Mouse (Mus musculus): Measurements from ENCODE around the gene Odam. TPM values are rescaled to one million over a fixed set of nuclear protein-coding genes. Genes with fewer than 3 reads are reported as not detected.

Gene Odam
- polyA plus RNA-seq (2015; fragmentation: Nextera tagmentation; extraction: Ambion mirVana), result not detected in 2 replicates

- Histone ChIP-seq H3K9me3 (no peaks in the 10 kb centered on the region), H3K27me3 (no peaks in the 10 kb centered on the region), H3K9ac (no peak within 1 kb of the TSS), H3K27ac (no peak within 1 kb of the TSS), H3K4me1 (replicated peaks) (no peaks in the 10 kb centered on the region), H3K36me3 (no peaks in the 10 kb centered on the region), H3K4me3 (no peak within 1 kb of the TSS), H3K4me2 (no peak within 1 kb of the TSS)
- 82% methylated on average over 1 of the region's 1 CpGs for WGBS
- ATAC-seq (ENCODE audit: low FRiP score), result no peak
Measured at GRCm38 (mm10) chr5:87884729-87885128, at the start of gene Odam. Odam (plus strand) TSS chr5:87885029.

DNA sequence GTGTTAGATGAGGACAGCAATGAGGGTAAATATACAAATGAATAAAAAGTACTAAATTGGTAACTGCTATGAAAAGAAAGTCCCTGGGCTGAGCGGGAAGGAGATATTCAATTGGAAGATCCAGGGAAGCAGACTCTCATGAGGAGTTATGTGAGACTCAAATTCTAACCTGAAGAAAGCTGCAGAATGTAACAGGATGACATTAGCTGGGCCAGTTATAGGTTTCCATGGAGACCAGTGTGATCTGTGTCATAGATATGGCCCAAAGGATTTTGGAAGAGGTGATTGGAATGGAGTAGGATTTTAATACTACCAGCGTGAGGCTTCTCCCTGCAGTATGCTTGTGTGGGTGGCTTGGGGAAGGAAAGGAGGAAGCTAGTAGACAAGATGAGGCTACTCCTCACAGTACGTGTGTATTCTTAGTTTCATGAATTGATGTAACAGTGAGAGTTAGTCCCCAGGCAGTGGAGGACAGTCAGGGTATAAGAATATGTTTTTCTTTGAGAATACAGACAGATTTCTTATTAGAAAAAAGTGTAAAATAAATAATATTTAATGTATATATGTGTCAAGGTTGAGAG, 29.6 kb upstream of the Odam start:
- H3K27ac ChIP-seq, result no peak overlapping the region
- H3K36me3 ChIP-seq, result no peaks in the 10 kb centered on the region
- H3K27me3 ChIP-seq, result no peaks in the 10 kb centered on the region
- ATAC-seq (ENCODE audit: low FRiP score), result no peak
- no peaks in the 10 kb centered on the region for H3K4me1 ChIP-seq (replicated peaks)
- WGBS, result 79% methylated on average over 3 of the region's 3 CpGs
- no peak overlapping the region for H3K4me2 ChIP-seq
- no peaks in the 10 kb centered on the region for H3K9me3 ChIP-seq
- H3K4me3 ChIP-seq, result no peak overlapping the region
- H3K9ac ChIP-seq, result no peak overlapping the region

- Histone ChIP-seq H3K9ac (no peak overlapping the region), H3K4me1 (replicated peaks) (no peaks in the 10 kb centered on the region), H3K9me3 (no peaks in the 10 kb centered on the region), H3K36me3 (no peaks in the 10 kb centered on the region), H3K4me2 (no peak overlapping the region), H3K4me3 (no peak overlapping the region), H3K27me3 (no peaks in the 10 kb centered on the region), H3K27ac (no peak overlapping the region)
- no peak for ATAC-seq (ENCODE audit: low FRiP score)
- WGBS, result 53% methylated on average over 2 of the region's 2 CpGs
Measured at GRCm38 (mm10) chr5:87870084-87870483, 14.7 kb upstream of the Odam start.

DNA sequence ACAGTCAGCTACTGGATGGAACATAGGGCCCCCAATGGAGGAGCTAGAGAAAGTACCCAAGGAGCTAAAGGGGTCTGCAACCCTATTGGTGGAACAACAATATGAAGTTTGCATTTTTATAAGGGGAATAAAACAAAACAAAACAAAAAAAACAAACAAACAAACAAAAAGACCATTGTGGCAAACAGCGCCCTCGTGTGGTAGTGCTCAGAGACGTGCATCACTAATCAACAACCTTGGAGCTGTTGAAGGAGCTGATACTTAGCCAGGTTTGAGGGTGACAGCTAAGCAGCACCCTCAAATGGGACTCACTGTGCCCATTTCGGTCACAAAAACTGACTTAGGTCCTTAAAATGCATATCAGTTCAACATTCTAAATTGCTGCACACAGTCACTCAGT, 13.4 kb upstream of the Odam start:
- no peak overlapping the region for H3K4me3 ChIP-seq
- H3K4me2 ChIP-seq, result no peak overlapping the region
- no peak for ATAC-seq (ENCODE audit: low FRiP score)
- WGBS, result 36% methylated on average over 4 of the region's 4 CpGs
- H3K9me3 ChIP-seq, result no peaks in the 10 kb centered on the region
- H3K4me1 ChIP-seq (replicated peaks), result no peaks in the 10 kb centered on the region
- no peak overlapping the region for H3K9ac ChIP-seq
- no peaks in the 10 kb centered on the region for H3K36me3 ChIP-seq
- no peaks in the 10 kb centered on the region for H3K27me3 ChIP-seq
- no peak overlapping the region for H3K27ac ChIP-seq

GRCm38 (mm10) chr5:87925372-87925771, 40.5 kb downstream of the Odam start, which contains the start of gene Csn3:
Csn3 (plus strand) TSS chr5:87925579.
- WGBS, result 54% methylated on average over 5 of the region's 5 CpGs
- no peaks in the 10 kb centered on the region for H3K4me1 ChIP-seq (replicated peaks)
- no peaks in the 10 kb centered on the region for H3K9me3 ChIP-seq
- no peak for ATAC-seq (ENCODE audit: low FRiP score)
- H3K27me3 ChIP-seq, result no peaks in the 10 kb centered on the region
- H3K4me2 ChIP-seq, result no peak within 1 kb of the TSS
- H3K4me3 ChIP-seq, result no peak within 1 kb of the TSS
- no peak within 1 kb of the TSS for H3K27ac ChIP-seq
- H3K9ac ChIP-seq, result no peak within 1 kb of the TSS
- no peaks in the 10 kb centered on the region for H3K36me3 ChIP-seq

- Histone ChIP-seq H3K27ac (no peak overlapping the region), H3K4me3 (no peak overlapping the region), H3K4me2 (no peak overlapping the region), H3K4me1 (replicated peaks) (no peaks in the 10 kb centered on the region), H3K27me3 (no peaks in the 10 kb centered on the region), H3K9me3 (no peaks in the 10 kb centered on the region), H3K9ac (no peak overlapping the region), H3K36me3 (no peaks in the 10 kb centered on the region)
- no peak for ATAC-seq (ENCODE audit: low FRiP score)
- WGBS, result 35% methylated on average over 1 of the region's 1 CpGs
Measured at GRCm38 (mm10) chr5:87931603-87932002, 46.8 kb downstream of the Odam start.

DNA sequence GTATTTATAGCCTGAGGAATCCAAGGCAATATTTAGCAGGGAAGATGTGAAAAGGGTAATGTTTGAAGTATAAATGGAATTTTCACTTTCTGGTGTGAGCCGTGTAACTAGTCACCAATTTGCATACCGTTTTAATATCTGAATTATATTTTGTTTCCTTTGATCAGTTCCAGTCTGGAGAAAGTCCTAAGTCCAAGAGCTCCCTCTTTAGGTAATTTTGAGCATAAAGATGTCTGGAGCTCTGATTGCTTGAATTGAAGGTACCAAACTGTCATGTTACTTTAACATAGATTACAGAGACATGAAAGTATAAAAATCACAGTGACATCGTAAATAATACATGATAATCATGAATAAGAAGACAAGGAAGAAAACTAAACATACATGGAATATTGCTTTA, 55.9 kb downstream of the Odam start:
- Histone ChIP-seq H3K9me3 (no peaks in the 10 kb centered on the region), H3K27ac (no peak overlapping the region), H3K9ac (no peak overlapping the region), H3K4me3 (no peak overlapping the region), H3K36me3 (no peaks in the 10 kb centered on the region), H3K27me3 (no peaks in the 10 kb centered on the region), H3K4me1 (replicated peaks) (no peaks in the 10 kb centered on the region), H3K4me2 (no peak overlapping the region)
- no peak for ATAC-seq (ENCODE audit: low FRiP score)
- 53% methylated on average over 3 of the region's 3 CpGs for WGBS

GRCm38 (mm10) chr5:87942515-87942914, 57.7 kb downstream of the Odam start:
- Histone ChIP-seq H3K9ac (no peak overlapping the region), H3K4me3 (no peak overlapping the region), H3K4me1 (replicated peaks) (no peaks in the 10 kb centered on the region), H3K27ac (no peak overlapping the region), H3K4me2 (no peak overlapping the region), H3K27me3 (no peaks in the 10 kb centered on the region), H3K36me3 (no peaks in the 10 kb centered on the region), H3K9me3 (no peaks in the 10 kb centered on the region)
- no peak for ATAC-seq (ENCODE audit: low FRiP score)

Other genes with a start within 250 kb of the Odam start
- not detected in 2 replicates for gene Csn1s1, start 218.8 kb upstream of the Odam start, polyA plus RNA-seq (2015; fragmentation: Nextera tagmentation; extraction: Ambion mirVana)
- gene Csn2, start 185.4 kb upstream of the Odam start, polyA plus RNA-seq (2015; fragmentation: Nextera tagmentation; extraction: Ambion mirVana), result not detected in 2 replicates
- gene Csn1s2a, start 110.5 kb upstream of the Odam start, polyA plus RNA-seq (2015; fragmentation: Nextera tagmentation; extraction: Ambion mirVana), result not detected in 2 replicates
- not detected in 2 replicates for gene Csn1s2b, start 76.9 kb upstream of the Odam start, polyA plus RNA-seq (2015; fragmentation: Nextera tagmentation; extraction: Ambion mirVana)
- gene Prr27, start 59.3 kb upstream of the Odam start, polyA plus RNA-seq (2015; fragmentation: Nextera tagmentation; extraction: Ambion mirVana), result not detected in 2 replicates
- not detected in 2 replicates for gene Csn3, start 40.5 kb downstream of the Odam start, polyA plus RNA-seq (2015; fragmentation: Nextera tagmentation; extraction: Ambion mirVana)
- gene 2310003L06Rik, start 84.4 kb downstream of the Odam start, polyA plus RNA-seq (2015; fragmentation: Nextera tagmentation; extraction: Ambion mirVana), result not detected in 2 replicates
- gene Gm28434, start 84.5 kb downstream of the Odam start, polyA plus RNA-seq (2015; fragmentation: Nextera tagmentation; extraction: Ambion mirVana), result not detected in 2 replicates
- gene Cabs1, start 94.4 kb downstream of the Odam start, polyA plus RNA-seq (2015; fragmentation: Nextera tagmentation; extraction: Ambion mirVana), result not detected in 2 replicates
- gene Smr3a, start 117.5 kb downstream of the Odam start, polyA plus RNA-seq (2015; fragmentation: Nextera tagmentation; extraction: Ambion mirVana), result not detected in 2 replicates
- not detected in 2 replicates for gene Smr2, start 201.5 kb downstream of the Odam start, polyA plus RNA-seq (2015; fragmentation: Nextera tagmentation; extraction: Ambion mirVana)
- not detected in 2 replicates for gene Gm11116, start 226.5 kb downstream of the Odam start, polyA plus RNA-seq (2015; fragmentation: Nextera tagmentation; extraction: Ambion mirVana)

Data from hindbrain, embryonic 13.5 days (tissue).